Mouse (Mus musculus) testis, adult 2 months (tissue): ENCODE measurements around the gene Tlcd1.

Source experiments
- CTCF ChIP-seq: fragments of 200-500 bp; IDR thresholded peaks from 2 replicates; pipeline ENCODE4 v1.5.1; 2012; ENCODE audit warnings: low read depth, mild to moderate bottlenecking, inconsistent platforms, low read length, moderate library complexity; ENCODE audit not compliant: control insufficient read depth, insufficient read depth, insufficient replicate concordance
- POLR2A ChIP-seq: fragments of 200-500 bp; IDR thresholded peaks from 2 replicates; pipeline ENCODE4 v1.6.1; 2012; ENCODE audit warnings: low read depth, mild to moderate bottlenecking, inconsistent platforms, low read length, moderate library complexity; ENCODE audit not compliant: control insufficient read depth

- TF ChIP-seq POLR2A (no peak), CTCF (no peak)
Observed at GRCm38 (mm10) chr11:78146707-78147543, 29.6 kb upstream of the Tlcd1 start.
